Mouse (Mus musculus) erythroid progenitor cell, adult 5-6 weeks (primary cell): ENCODE results near the gene C77080. TPM values are rescaled to one million over a fixed set of nuclear protein-coding genes. Genes with fewer than 3 reads are reported as not detected.

Experiments
- ATAC-seq: replicated peaks from 2 replicates; pipeline ENCODE4 v1.8.0; 2016; ENCODE audit warnings: moderate number of reproducible peaks, mild to moderate bottlenecking, moderate TSS enrichment, inconsistent platforms; ENCODE audit not compliant: poor library complexity, low FRiP score, severe bottlenecking
- total RNA-seq, 2 experiments: library from RNA; stranded (forward) in 1 of 2; stranded (reverse) in 1 of 2; fragments of 150-400 nt in 1 of 2; fragments of 186-747, 209-891 nt in 1 of 2; gene quantifications; 2 replicates each; pipeline versions ENCODE4 v1.2.3 to v1.2.4; 2015 to 2017; ENCODE audit warnings: low replicate concordance in 2 of 2

C77080 gene
- total RNA-seq (2015; ENCODE audit: low replicate concordance): not detected in 2 replicates
- not detected in 2 replicates for total RNA-seq (2017; ENCODE audit: low replicate concordance)

DNA sequence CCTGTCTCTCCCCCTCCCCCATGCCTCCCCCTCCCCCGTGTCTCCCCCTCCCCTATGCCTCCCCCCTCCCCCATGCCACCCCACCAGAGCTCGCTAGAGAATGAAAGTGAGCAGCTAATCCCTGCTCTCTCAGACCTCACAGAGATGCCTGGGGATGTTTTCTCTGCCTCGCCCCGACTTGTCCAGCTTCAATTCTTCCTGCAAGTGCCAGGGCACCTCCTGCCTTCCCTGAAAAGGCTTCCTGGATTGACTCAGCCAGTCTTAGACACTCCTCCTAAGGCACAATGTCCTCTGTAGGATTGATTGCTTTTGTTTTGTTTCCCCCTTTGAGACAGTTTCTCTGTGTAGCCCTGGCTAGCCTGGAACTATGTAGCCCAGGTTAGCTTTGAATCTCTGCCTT, at the start of gene C77080:
TSS of gene C77080 (minus strand) at position 209 of the 400 bp plus-strand sequence.
- no peak for ATAC-seq

DNA sequence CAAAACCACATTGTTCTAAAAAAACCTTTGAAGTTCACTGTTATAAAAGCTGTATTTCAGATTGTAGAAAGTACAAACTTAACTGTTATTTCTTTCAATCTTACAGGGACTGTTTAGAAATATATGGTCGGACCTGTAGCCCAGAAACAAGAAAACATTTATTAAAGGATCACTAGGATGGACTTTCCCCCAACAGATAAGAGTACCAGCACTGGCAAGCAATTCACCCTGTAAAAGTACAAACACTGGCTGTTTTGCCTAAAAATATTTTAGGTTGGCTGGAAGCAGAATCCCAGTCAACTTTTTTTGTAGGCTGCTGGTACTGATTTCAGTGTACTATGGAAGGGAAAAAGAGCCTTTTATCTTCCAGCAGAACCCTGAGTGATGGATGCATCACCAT, 46.7 kb upstream of the C77080 start:
- no peak for ATAC-seq

DNA sequence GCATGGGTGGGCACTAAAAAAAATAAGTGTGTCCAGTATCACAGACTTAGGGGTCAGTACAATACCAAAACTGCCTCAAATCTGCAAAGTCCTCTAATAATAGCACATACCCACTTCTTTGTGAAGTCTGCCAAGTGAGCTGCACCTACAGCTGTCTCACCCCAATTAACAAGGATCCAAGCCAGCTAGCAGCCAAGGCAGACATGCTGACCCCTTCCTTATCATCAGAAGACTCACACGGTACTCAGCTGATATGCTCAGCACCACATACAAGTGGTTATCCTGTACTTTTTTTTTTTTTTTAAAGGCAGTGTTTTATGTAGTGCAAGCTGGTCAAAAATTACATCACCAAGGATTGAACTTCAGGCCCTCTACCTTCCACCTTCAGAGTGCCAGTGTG, 43.1 kb upstream of the C77080 start:
- ATAC-seq: no peak

DNA sequence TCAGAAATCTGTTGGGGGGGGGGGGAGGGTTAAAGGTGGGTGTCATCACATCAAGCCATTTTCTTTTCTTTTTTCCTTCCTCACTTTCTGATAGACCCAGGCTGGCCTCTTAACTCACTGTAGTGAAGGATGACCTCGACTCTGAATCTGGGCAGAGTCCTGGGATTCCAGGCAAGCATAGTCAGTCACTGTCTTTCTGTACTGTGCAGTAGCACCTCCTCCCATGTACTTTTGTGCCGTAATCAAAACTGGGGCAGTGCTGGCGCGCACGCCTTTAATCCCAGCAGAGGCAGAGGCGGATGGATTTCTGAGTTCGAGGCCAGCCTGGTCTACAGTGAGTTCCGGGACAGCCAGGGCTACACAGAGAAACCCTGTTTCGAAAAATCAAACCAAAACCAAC, 42.6 kb upstream of the C77080 start:
- no peak for ATAC-seq

DNA sequence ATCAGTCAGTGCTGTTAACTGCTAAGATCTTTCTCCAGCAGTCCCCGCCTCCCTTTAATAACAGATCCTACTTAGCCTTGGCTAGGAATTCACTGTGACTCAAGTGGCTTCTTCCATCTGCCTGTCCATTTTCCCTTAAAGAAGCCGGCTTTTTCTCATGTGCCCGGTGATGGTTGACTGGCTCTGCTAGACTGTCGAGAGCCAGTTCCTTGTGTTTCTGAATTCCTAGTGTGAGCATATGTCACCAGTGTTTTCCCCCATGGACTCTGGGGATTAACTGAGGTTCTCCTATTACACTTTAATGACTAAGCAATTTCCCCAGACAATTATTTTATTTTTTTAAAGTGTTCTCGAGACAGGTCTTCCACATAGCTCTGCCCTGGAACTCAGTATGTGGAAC, 42.2 kb upstream of the C77080 start:
- no peak for ATAC-seq

DNA sequence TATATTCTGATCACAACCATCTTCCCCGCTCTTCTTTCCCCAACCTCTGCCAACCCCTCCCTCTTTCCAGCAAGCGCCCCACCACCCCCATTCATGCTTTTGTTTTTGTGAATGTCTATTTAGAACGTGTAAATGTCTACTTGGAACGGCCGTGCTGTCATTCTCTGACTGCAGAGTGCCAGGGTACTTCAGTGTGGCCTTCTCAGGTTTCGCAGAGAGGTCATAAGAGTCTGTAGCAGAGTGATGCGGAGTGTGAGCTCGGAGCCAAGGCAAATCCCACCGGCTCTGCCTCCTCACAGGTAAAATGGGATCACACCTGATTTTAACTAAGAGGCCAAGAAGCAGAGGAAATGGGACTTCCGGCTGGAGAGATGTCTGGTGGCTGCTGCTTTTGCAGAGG, 37.9 kb upstream of the C77080 start:
- no peak for ATAC-seq

DNA sequence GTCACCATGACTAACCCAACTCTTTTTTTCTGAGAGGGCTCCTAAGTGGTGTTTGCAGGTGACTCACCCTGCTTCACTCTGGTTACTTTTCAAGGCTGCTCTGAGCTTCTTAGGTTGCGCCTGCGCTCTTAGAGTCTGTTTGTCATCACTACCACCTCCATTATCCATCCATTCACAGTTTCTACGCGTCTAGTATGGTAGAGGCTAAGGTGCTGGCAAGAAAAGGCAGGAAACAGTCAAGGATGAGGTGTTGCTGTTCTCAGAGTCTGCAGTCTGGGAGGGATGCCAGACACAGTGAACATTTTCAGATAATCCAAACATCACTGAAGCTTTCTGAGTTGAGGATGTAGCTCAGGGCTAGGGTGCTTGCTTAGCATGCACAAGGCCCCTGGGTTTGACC, 36.5 kb upstream of the C77080 start:
- ATAC-seq: no peak

DNA sequence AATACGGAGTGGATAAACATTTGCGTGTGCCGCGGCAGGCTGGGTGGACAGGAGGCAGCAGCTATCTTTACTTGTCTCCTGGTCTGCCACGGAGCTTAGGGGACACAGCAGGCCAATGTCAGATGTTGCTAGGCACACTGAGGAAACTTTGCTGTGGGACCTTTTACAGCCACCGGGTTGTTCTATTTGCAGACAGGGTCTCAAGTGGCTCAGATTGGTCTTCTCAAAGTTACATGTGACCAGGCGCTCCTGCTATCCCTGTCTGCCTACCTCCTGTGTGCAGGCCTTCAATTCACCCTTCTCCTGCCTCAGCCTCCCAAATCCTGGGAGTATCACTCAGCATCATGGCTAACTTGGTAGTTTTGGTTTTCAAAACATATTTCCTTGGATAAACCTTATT, 34.9 kb upstream of the C77080 start:
- ATAC-seq: no peak

DNA sequence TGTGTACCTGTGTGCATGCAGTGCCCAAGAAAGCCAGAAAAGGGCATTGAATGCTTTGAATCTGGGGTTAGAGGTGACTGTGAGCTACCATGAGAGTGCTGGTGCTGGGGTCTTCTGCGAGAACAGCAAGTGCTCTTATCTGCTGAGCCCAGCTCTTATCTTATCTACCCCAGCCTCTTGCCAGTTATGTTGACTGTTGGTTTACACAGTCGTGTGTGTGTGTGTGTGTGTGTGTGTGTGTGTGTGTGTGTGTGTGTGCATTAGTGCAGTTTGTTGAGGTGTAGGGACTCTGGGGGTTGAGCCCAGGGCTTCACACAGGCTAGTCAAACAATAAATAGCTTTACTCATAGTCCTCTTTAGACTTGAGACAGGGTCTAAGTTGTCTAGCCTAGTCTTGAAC, 34.0 kb upstream of the C77080 start:
- ATAC-seq: no peak

DNA sequence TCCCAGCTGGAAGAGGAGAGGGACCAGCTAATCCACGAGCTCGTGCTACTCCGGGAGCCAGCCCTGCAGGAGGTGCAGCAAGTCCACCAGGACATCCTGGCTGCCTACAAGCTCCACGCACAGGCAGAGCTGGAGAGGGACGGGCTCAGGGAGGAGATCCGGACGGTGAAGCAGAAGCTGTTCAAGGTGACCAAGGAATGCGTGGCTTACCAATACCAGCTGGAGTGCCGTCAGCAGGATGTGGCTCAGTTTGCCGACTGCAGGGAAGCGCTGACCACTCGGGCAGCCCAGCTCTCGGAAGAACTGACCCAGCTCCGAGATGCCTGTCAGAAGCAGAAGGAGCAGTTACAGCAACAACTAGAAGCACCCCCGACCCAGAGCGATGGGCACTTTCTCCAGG, 32.5 kb upstream of the C77080 start:
- no peak for ATAC-seq

DNA sequence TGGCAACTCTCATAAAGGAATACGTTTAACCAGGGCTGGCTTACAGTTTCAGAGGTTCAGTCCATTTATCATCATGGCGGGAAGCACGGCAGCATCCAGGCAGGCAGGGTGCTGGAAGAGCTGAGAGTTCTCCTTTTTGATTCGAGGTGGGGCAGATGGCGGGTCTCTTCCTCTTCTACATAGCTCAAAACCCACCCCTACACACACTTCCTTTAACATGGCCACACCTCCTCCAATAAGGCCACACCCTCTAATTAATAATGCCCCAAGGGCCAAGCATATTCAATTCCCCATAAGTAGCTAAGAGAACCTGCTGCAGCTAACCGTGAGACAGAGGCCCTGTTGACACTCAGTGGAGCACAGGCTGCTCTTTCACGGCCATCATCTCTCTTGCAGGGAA, 31.6 kb upstream of the C77080 start:
- ATAC-seq: no peak

DNA sequence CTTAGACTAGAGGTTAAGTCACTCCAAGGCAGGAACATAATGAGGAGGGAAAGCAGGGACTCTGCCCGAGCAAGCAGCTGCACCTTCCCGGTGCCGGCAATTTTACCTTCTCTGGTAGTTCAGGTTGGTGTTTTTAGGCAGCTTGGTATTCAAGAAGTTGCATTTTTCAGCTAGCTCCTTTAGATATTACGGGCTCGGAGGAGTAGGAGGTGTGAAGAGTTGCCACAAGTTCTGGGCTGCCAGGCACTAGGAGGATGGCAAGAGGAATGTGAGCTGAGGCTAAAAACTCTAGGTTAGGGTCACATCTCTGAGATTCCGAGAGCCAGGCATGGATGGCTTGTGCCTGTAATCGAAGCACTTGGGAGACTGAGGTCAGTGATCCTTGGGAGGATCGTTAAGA, 28.5 kb upstream of the C77080 start:
- no peak for ATAC-seq

DNA sequence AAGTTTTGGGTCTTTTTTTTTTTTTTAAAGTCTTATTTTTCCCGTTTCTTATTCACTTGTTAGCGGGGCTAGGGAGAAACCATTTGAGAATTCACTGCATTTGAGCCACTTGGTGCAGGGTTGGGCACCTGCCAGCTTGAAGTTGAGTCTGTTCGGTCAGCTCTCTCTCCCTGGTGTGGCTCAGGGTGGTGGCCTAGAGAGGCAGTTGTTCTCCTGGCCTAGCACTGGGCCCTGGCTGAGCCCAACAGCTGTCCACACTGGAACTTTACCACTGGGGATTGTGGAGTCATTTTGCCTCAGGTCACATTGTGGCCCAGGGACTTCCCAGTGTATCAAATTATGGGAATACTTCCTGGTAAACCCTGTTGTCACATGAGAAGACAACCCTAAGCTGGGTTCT, 26.9 kb upstream of the C77080 start:
- no peak for ATAC-seq

DNA sequence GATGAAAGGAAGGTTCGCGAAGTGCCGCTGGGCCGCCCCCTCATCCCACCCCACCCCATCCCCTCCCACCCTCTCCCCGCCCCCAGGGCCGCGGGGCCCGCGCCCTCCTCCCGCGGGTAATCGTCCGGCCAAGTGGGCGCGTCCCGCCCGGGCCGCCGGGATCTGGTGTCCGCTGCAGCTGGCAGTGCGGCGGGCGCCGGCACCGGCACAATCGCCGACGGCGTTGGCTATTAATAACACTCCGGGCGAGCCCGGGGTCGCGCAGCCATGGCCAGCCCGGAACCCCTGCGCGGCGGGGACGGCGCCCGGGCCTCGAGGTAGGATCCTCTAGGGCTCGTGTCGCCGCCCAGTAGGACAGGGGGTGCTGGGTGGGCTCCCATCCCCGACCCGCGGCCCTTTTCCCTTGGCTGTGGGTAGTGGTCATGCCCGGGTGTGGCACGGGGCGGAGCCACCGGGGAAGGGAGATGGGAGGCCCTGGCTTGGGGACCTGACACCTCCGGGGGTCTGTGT, 26.3 kb upstream of the C77080 start, which contains the start of gene Sync:
TSS of gene Sync (plus strand) at position 146 of the 510 bp plus-strand sequence.
- ATAC-seq: no peak

DNA sequence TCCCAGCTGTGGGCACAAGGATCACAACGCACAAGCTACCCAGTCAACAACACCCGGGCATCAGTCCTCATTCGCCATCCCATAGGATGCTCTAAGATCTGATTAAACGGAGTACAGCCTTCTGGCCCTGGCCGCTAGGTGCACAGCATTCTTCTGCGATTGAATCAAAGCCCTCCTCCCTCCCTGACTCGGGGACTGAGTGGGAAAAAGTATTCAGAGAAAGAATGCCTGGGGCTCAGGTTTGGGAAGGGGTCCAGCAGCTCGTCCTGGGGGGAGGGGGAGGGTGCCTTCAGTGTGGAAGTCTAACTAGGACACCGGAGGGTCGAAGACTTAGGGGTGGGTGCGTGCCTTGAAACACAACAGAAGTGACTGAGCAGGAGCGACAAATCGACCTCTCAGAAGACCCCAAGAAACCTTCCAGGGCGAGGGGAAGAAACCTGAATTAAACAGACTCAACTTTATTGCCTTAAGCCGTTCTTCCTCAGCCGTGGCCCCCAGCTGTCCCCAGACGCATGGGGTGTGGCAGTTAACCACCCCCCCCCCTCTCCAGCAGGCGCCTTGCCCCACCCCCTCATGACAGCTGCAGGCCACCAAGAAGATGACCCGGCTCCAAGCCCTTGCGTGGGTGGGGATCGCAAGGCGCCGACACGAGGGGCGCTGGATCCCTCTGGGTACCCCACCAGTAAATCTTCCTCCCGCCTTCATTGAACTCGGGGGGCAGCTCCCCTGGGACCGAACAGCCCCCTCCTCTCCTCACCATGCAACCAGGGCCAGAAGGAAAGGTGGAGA, 25.7 kb upstream of the C77080 start:
- ATAC-seq: no peak

DNA sequence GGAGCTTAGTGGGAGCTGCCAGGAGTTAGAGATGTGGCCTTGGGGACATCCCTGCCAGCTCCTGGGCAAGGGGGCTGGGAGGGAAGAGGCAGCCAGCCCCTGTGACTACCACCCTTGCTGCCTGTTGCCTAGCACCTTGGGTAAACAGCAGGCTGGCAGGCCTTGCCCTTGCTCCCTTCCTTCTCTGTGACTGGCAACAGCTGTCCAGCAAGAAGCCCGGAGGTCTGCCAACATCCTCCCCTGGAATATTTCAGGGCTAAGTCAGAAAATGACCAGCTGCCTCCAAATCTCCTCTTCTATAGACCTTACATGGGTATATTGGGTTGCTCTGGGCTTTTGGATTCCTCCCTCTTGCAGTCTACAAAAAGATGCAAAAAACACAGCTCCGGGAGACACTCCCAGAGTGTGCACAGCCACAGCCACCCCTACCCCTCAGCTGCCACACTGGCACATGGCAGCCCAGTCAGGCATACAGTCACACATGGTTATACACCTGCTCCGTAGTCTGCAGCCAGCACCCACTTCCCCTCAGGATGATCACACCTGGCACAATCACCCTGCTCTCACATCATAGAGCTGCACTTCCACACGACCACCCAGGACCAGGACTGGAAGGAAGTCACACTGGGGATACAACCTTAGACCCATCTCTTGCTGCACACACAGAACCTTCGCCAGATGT, 24.9 kb upstream of the C77080 start:
- ATAC-seq: no peak

DNA sequence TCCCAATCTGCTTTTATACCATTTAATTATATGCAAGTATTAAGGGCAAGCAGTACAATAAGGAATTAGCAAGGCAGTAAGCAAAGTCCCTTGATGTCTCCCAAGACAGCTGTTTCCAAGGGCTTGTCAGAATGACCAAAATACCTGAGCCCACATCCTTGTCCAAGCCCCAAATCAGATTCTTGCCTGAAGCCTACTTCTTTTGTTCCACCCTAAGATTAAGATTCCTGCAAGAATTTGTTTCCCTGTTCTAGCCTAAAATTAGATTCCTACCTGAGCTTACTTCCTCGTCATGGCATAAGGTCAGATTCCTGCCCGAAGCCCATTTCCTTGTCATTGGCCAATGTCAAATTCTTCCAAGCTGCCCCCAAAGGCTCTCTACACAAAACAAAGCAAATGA, 23.5 kb upstream of the C77080 start:
- no peak for ATAC-seq

DNA sequence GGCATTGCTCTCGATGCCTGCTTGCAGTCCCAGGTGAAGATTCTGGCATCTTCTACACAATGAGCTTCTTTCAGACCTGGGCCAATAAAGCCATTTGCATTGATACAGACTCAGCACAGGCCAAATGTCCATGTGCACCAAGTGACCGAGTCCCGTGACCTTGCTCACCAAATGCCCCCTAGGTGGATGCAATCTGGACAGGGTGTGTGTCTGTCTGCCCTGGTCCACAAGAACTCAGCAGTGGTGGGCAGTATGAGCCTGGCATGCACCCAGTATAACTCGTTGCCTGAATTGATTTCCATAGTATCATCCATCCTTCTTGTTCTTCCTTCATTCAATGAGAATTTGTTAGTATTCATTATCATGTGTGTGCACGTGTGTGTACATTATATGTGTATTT, 22.0 kb upstream of the C77080 start:
- ATAC-seq: no peak

DNA sequence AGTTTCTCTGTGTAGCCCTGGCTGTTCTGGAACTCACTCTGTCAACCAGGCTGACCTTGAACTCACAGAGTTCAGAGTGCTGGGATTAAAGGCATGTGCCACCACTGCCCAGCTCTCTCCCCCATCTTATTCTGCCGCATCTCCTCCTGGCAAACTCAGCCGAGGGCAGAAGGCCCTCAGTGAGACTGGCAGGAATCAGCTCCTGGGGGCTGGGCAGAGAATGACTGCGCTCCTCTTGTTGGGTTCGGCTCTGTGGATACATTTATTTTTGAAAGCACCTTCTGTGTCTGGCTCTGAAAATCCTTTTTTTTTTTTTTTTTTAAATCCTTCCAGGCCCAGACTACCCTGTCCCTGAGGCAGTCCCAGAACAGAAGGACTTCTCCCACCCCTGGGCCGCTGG, 21.6 kb upstream of the C77080 start:
- no peak for ATAC-seq

DNA sequence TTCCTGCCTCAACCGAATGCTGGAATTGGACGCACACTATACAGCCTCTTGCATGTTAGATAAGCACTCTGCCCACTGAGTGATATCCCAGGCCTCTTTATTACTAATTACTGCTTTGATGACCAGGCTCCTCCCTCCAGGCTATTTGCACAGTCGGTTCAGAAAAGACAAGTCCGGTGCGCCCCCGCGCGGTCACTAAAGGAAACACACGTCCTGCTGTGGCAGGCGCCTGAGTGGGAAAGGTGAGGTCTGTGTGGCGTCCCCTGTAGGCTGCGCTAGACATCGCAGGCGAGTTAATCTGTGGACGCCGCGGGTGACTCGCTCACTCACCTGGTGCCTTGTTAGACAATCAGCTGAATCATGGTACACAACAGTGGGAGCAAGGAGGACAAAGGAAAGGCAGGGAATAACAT, 15.3 kb upstream of the C77080 start:
- ATAC-seq: peak; percentile 98

DNA sequence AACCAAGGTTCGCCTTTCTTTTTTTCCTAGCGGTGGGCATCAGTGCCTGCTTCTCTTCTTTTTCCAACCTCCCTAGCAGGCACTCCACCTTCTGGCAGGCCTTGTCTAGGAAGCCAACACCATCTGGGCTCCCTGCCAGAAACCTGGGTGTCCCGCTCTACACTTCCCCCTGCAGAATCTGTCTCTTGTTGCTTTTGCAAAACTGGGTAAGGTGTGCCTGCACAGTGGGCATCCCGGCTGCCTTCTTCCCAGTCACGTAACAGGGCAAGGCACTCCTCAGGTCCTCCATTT, 11.5 kb upstream of the C77080 start:
- no peak for ATAC-seq
